Mouse (Mus musculus) adrenal gland, postnatal 14 days (tissue): ENCODE data around the gene Olfr360. TPM values are rescaled to one million over a fixed set of nuclear protein-coding genes. Genes with fewer than 3 reads are reported as not detected.
"Not testable (repeated sequence)": the region's sequence is repeated elsewhere in the genome, so short reads cannot be mapped to it uniquely, and the experiment has no call there.

Experiments
- DNase-seq: peaks from one replicate; pipeline ENCODE4 v3.0.0; 2021; ENCODE audit warnings: mixed read lengths
- long read RNA-seq, 2 experiments: library from polyadenylated mRNA; stranded (forward); transcript quantifications; one replicate each; pipeline ENCODE4 v2.0.0; 2021
- total RNA-seq: library from RNA; stranded (reverse); gene quantifications from 2 replicates; pipeline ENCODE4 v1.2.3, GENCODE M21; 2021

Gene Olfr360
- not detected in 2 replicates for total RNA-seq
- long read RNA-seq, experiment 1, result 0 reads
- long read RNA-seq, experiment 2, result 0 reads

DNA sequence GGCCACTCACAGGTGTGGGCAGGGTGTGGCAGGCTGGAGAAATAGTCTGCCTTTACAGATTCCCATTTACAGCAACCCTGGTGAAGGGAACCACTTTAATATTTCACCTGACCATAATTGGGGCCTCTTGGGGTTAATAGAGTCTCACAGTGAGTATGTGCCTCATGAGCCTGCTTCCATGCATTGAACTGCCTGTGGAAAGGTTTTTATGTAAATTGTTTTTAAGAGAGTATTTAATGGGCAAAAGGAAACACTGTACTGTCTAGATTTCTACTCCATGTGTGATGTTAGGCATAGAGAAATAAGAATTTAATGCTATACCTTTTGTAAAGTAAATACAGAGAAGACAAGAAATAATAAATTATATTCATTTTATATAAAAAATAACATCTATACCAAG, at the start of gene Olfr360:
Olfr360 (plus strand) TSS at position 301 of the 400 bp plus-strand sequence.
- no peak for DNase-seq

DNA sequence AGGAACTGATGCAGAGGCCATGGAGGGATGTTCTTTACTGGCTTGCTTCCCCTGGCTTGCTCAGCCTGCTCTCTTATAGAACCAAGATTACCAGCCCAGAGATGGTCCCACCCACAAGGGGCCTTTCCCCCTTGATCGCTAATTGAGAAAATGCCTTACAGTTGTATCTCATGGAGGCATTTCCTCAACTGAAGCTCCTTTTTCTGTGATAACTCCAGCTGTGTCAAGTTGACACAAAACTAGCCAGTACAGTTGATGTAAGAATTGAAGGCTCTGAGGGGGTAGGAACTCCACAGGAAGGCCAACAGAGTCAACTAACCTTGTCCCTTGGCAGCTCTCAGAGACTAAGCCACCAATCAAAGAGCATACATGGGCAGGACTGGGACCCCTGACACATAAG, 23.6 kb downstream of the Olfr360 start, which contains the start of gene Olfr361:
Olfr361 (minus strand) TSS at position 101 of the 400 bp plus-strand sequence.
- DNase-seq, result not testable (repeated sequence)

DNA sequence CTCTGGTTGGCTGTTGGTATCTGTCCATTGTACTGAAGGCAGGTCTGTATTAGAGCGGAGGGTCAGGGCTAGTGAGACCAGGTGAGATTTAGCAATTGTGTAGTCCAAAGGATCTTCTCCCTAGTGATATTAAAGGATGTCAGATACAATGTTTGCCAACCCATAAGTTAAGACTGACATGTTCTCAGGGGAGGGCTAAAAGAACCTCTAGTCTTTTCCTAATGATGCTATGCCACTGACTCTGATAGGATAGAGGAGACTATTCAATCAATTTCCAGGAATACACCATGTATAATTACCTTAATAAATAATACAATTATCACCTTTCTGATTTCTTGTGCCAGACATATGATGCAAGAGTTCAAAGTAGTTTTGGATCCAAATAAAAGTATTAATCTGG, 52.3 kb downstream of the Olfr360 start, which contains the start of gene Olfr362:
Olfr362 (minus strand) TSS at position 101 of the 400 bp plus-strand sequence.
- no peak for DNase-seq

Other genes starting within 250 kb of the Olfr360 start
- not detected in 2 replicates for gene Olfr3, start 248.7 kb upstream of the Olfr360 start, total RNA-seq
- not detected in 2 replicates for gene Olfr350, start 219.4 kb upstream of the Olfr360 start, total RNA-seq
- gene Olfr351, start 203.1 kb upstream of the Olfr360 start, total RNA-seq, result not detected in 2 replicates
- gene Olfr352, start 197.3 kb upstream of the Olfr360 start, total RNA-seq, result not detected in 2 replicates
- gene Olfr353, start 172.8 kb upstream of the Olfr360 start, total RNA-seq, result not detected in 2 replicates
- gene Olfr354, start 160.1 kb upstream of the Olfr360 start, total RNA-seq, result not detected in 2 replicates
- gene Olfr355, start 136.8 kb upstream of the Olfr360 start, total RNA-seq, result not detected in 2 replicates
- gene Olfr356, start 128.6 kb upstream of the Olfr360 start, total RNA-seq, result not detected in 2 replicates
- not detected in 2 replicates for gene Olfr357, start 71.9 kb upstream of the Olfr360 start, total RNA-seq
- gene Olfr358, start 56.4 kb upstream of the Olfr360 start, total RNA-seq, result not detected in 2 replicates
- not detected in 2 replicates for gene Olfr361, start 23.5 kb downstream of the Olfr360 start, total RNA-seq
- gene Olfr362, start 52.2 kb downstream of the Olfr360 start, total RNA-seq, result not detected in 2 replicates
- gene Olfr364-ps1, start 73.6 kb downstream of the Olfr360 start, total RNA-seq, result not detected in 2 replicates
- gene Olfr365, start 122.5 kb downstream of the Olfr360 start, total RNA-seq, result not detected in 2 replicates
- gene Olfr366, start 145.8 kb downstream of the Olfr360 start, total RNA-seq, result not detected in 2 replicates